Mouse (Mus musculus): ENCODE results near the gene Amelx.

DNA sequence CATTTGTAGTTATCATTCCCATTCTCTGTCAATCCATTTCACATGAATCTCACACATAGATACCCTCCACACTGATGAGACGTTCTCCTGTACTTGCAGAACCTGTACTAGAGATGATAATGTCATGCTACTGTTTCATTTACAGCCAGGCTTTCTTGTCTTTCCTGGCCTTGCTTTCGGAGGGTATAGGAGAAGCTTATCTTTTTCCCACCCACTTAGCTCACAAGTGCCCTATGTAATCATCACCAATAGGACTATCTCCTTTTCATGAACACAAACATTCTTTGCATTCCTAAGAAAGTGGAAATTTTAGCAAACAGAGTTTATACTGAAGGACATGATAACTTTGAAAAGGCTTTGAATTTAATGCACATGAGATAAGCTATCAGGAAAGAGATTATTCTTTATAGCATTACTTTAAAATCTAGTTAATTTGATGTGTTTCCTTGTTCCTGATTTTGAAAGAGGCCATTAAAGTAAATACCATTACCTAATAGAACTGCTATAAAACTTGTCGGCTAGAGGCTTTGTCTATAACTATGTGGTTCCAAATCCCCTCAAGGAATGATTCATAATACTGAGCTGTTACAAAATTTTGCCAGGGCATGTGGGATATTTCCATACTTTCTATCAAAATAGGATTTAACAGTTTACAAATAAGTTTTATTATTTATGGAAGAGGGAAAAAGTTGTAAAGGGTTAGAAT, 35.5 kb upstream of the Amelx start:
- TF ChIP-seq CTCF (IDR thresholded peaks at IDR 0.05; ENCODE audit: control insufficient read depth, insufficient read depth, low read length) (no peak), POLR2A (IDR thresholded peaks at IDR 0.05; ENCODE audit: borderline replicate concordance, control insufficient read depth, low read depth, low read length) (no peak)
